Mouse (Mus musculus) layer of hippocampus, postnatal 25 days (tissue): Measurements from ENCODE around the gene Slc5a10. TPM values are rescaled to one million over a fixed set of nuclear protein-coding genes. Genes with fewer than 3 reads are reported as not detected.

Experiments
- DNase-seq, 2 experiments: peaks; one replicate each; pipeline ENCODE4 v3.0.0; 2022; ENCODE audit warnings: mixed read lengths in 2 of 2, low spot score in 1 of 2; ENCODE audit errors: extremely low spot score in 1 of 2
- total RNA-seq, 2 experiments: library from RNA; stranded (reverse); gene quantifications; 2 replicates each; pipeline ENCODE4 v1.2.3; 2021

Slc5a10 gene
- total RNA-seq, 2 experiments from 2014 or later, result 0.38 to 0.62 TPM

- DNase-seq, result no peak
Observed at GRCm38 (mm10) chr11:61626509-61626908, 94.1 kb downstream of the Slc5a10 start.

DNA sequence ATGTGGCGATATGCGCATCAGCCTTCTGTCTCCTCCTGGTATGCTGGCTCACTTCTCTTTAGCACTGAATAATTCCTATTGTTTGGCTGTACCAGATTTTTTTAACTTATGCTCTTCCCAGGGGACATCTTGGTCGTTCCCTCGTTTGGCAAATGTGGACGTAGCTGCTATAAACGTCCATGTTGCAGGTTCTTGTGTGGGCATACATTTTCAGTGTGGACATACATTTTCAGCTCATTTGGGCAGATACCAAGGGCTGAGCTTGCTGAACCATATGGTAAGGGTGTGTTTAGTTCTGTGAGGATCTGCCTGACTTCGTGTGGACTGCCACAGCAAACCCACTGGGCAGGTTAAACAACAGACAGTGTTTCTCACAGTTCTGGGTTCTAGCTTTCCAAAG, 95.5 kb downstream of the Slc5a10 start:
- no peak for DNase-seq

Other genes with a start within 250 kb of the Slc5a10 start
- gene Mfap4, start 235.4 kb downstream of the Slc5a10 start, total RNA-seq, result 1 to 10 TPM; 5.7 to 6.3 TPM
- gene Mapk7, start 226.4 kb downstream of the Slc5a10 start, total RNA-seq, result 10 to 100 TPM; 26.3 to 31.3 TPM
- gene B9d1, start 215.7 kb downstream of the Slc5a10 start, total RNA-seq, result 10 to 100 TPM; 43.3 to 45.9 TPM
- gene Epn2, start 141.1 kb downstream of the Slc5a10 start, total RNA-seq, result 100 to 1,000 TPM; 173 to 185 TPM
- gene Grap, start 67.6 kb downstream of the Slc5a10 start, total RNA-seq, result 1 to 10 TPM; 4.8 to 6.1 TPM
- not detected for gene Fam83g, start 36.7 kb downstream of the Slc5a10 start, total RNA-seq
- gene Prpsap2, start 41.3 kb upstream of the Slc5a10 start, total RNA-seq, result 10 to 100 TPM; 44.9 to 51.4 TPM
- gene Ulk2, start 134.2 kb upstream of the Slc5a10 start, total RNA-seq, result 10 to 100 TPM; 74.0 to 79.0 TPM
- gene Akap10, start 209.4 kb upstream of the Slc5a10 start, total RNA-seq, result 10 to 100 TPM; 30.9 to 36.5 TPM
- gene Specc1, start 235.9 kb upstream of the Slc5a10 start, total RNA-seq, result 10 to 100 TPM; 83.0 to 89.6 TPM